Mouse (Mus musculus) MEL (cell line): Measurements from ENCODE around the gene Klhl42. TPM values are rescaled to one million over a fixed set of nuclear protein-coding genes. Genes with fewer than 3 reads are reported as not detected.

Experiments used
- DNase-seq: peaks from one replicate; pipeline ENCODE4 v3.0.0; 2011; ENCODE audit warnings: low read depth, low spot score
- H3K27ac ChIP-seq: 2 replicates; pipeline ENCODE4 v1.5.1; 2012; ENCODE audit warnings: low read depth, mild to moderate bottlenecking, control low read depth, low read length, moderate library complexity; ENCODE audit not compliant: control insufficient read depth
- H3K27me3 ChIP-seq, 2 experiments: fragments of 150-350 bp in 1 of 2; sonication (generic) in 1 of 2; 2 replicates each; pipeline ENCODE4 v1.6.1; 2012; ENCODE audit warnings: low read length in 2 of 2, mild to moderate bottlenecking in 2 of 2, improper control_type of control experiment in 1 of 2, moderate library complexity in 1 of 2; ENCODE audit not compliant: insufficient read depth in 2 of 2, control insufficient read depth in 1 of 2
- H3K36me3 ChIP-seq, 2 experiments: 2 replicates each; pipeline ENCODE4 v1.6.1; 2012 to 2014; ENCODE audit warnings: low read length in 2 of 2, improper control_type of control experiment in 1 of 2, inconsistent platforms in 1 of 2, mild to moderate bottlenecking in 1 of 2; ENCODE audit not compliant: insufficient read depth in 2 of 2, control insufficient read depth in 1 of 2
- H3K4me1 ChIP-seq, 2 experiments: fragments of 150-350 bp in 1 of 2; sonication (generic) in 1 of 2; 2 replicates each; pipeline ENCODE4 v1.6.1; 2012; ENCODE audit warnings: low read length in 2 of 2, improper control_type of control experiment in 1 of 2, mild to moderate bottlenecking in 1 of 2; ENCODE audit not compliant: insufficient read depth in 2 of 2, control insufficient read depth in 1 of 2
- H3K4me3 ChIP-seq, 2 experiments: fragments of 150-350 bp in 1 of 2; sonication (generic) in 1 of 2; 2 replicates each; pipeline ENCODE4 v1.5.1; 2012; ENCODE audit warnings: low read depth in 2 of 2, low read length in 2 of 2, mild to moderate bottlenecking in 2 of 2, moderate library complexity in 2 of 2, control low read depth in 1 of 2, improper control_type of control experiment in 1 of 2; ENCODE audit not compliant: control insufficient read depth in 1 of 2, insufficient read depth in 1 of 2
- H3K79me2 ChIP-seq: 2 replicates; pipeline ENCODE4 v1.6.1; 2012; ENCODE audit warnings: mild to moderate bottlenecking, low read length, moderate library complexity; ENCODE audit not compliant: control insufficient read depth, poor library complexity, insufficient read depth
- H3K9ac ChIP-seq: 2 replicates; pipeline ENCODE4 v1.6.1; 2012; ENCODE audit warnings: low read depth, mild to moderate bottlenecking, control low read depth, low read length, moderate library complexity; ENCODE audit not compliant: control insufficient read depth, poor library complexity, severe bottlenecking
- H3K9me3 ChIP-seq: fragments of 150-350 bp; sonication (generic); replicated peaks from 2 replicates; pipeline ENCODE4 v1.6.1; 2012; ENCODE audit warnings: mild to moderate bottlenecking, low read length, improper control_type of control experiment, moderate library complexity; ENCODE audit not compliant: insufficient read depth
- HCFC1 ChIP-seq: IDR thresholded peaks from 2 replicates; pipeline ENCODE4 v1.6.1; 2012; ENCODE audit warnings: low read depth, mild to moderate bottlenecking, inconsistent platforms, low read length, improper control_type of control experiment, moderate library complexity
- KAT2A ChIP-seq: conservative IDR thresholded peaks from 2 replicates; pipeline ENCODE4 v1.6.1; 2012; ENCODE audit warnings: low read depth, low read length, improper control_type of control experiment, inconsistent platforms
- MAZ ChIP-seq: IDR thresholded peaks from 2 replicates; pipeline ENCODE4 v1.6.1; 2012; ENCODE audit warnings: low read depth, mild to moderate bottlenecking, inconsistent platforms, low read length, improper control_type of control experiment
- MXI1 ChIP-seq: IDR thresholded peaks from 2 replicates; pipeline ENCODE4 v1.6.1; 2011; ENCODE audit warnings: mild to moderate bottlenecking, low read depth, low read length, improper control_type of control experiment
- MYC ChIP-seq: IDR thresholded peaks from 2 replicates; pipeline ENCODE4 v1.6.1; 2011; ENCODE audit warnings: low read depth, mild to moderate bottlenecking, low read length, improper control_type of control experiment, moderate library complexity
- NRF1 ChIP-seq: IDR thresholded peaks from 2 replicates; pipeline ENCODE4 v1.6.1; 2014; ENCODE audit warnings: low read depth, mild to moderate bottlenecking, inconsistent platforms, low read length, improper control_type of control experiment, moderate library complexity; ENCODE audit not compliant: poor library complexity, insufficient read depth, severe bottlenecking
- POLR2AphosphoS5 ChIP-seq: IDR thresholded peaks from 2 replicates; pipeline ENCODE4 v1.6.1; 2012; ENCODE audit warnings: low read depth, borderline replicate concordance, mild to moderate bottlenecking, inconsistent platforms, low read length, moderate library complexity, mixed read lengths
- TBP ChIP-seq: IDR thresholded peaks from 2 replicates; pipeline ENCODE4 v1.8.0; 2011; ENCODE audit warnings: low read depth, low read length, improper control_type of control experiment
- polyA plus RNA-seq, 2 experiments: library from polyadenylated mRNA; stranded (reverse) in 1 of 2; unstranded in 1 of 2; fragments of >175 nt in 1 of 2; fragments of >200 nt in 1 of 2; gene quantifications; 2 replicates each; pipeline versions ENCODE4 v1.2.1 to v1.2.4; 2012; ENCODE audit warnings: low replicate concordance in 2 of 2, low read depth in 1 of 2; ENCODE audit not compliant: insufficient read length in 2 of 2, insufficient read depth in 1 of 2, missing spikeins in 1 of 2
- total RNA-seq: library from RNA; depleted of rRNA; stranded (reverse); fragments of 300-350 nt; gene quantifications from 2 replicates; pipeline ENCODE4 v1.2.3, GENCODE M21; 2012

The Klhl42 gene
- total and polyA plus RNA-seq, 3 experiments, result 8.2 to 10.9 TPM; not detected in 1

GRCm38 (mm10) chr6:147088517-147088916 lies 2.7 kb upstream of the Klhl42 start (continued):
- TF ChIP-seq POLR2AphosphoS5, result no peak

GRCm38 (mm10) chr6:147090191-147090590 lies 988 bp upstream of the Klhl42 start:
- H3K9ac ChIP-seq, result no peak overlapping the region
- no peaks in the 10 kb centered on the region for H3K27me3 ChIP-seq
- peaks cover 7 to 24% of the 10 kb centered on the region in 2 experiments for H3K36me3 ChIP-seq
- peaks cover 8 to 29% of the 10 kb centered on the region in 2 experiments; a peak in 3 of 4 replicates for H3K4me1 ChIP-seq
- no peak overlapping the region for H3K4me3 ChIP-seq
- TF ChIP-seq TBP, result no peak
- TF ChIP-seq MAZ, result no peak
- TF ChIP-seq KAT2A, result no peak
- no peak for TF ChIP-seq MYC
- no peak for DNase-seq
- H3K9me3 ChIP-seq, result no peaks in the 10 kb centered on the region
- H3K27ac ChIP-seq, result no peak overlapping the region
- H3K79me2 ChIP-seq, result peaks cover 34% of the 10 kb centered on the region

- peaks cover 44% of the 10 kb centered on the region for H3K79me2 ChIP-seq
- no peaks in the 10 kb centered on the region for H3K27me3 ChIP-seq
- H3K4me3 ChIP-seq, result peak overlapping the region; percentile 69 to 77
- no peaks in the 10 kb centered on the region for H3K9me3 ChIP-seq
- peaks cover 7 to 22% of the 10 kb centered on the region in 2 experiments; a peak in 3 of 4 replicates for H3K4me1 ChIP-seq
- TF ChIP-seq MXI1 (no peak), MYC (peak; percentile 10; the same call in 1 of the 2 replicates)
- peak overlapping the region; percentile 90 for H3K9ac ChIP-seq
- H3K36me3 ChIP-seq, result peaks cover 10 to 22% of the 10 kb centered on the region in 2 experiments
- peak overlapping the region; percentile 60 for H3K27ac ChIP-seq
- DNase-seq, result peak; percentile 67
Observed at GRCm38 (mm10) chr6:147092136-147092535, 957 bp downstream of the Klhl42 start.

GRCm38 (mm10) chr6:147094771-147095170 lies 3.6 kb downstream of the Klhl42 start:
- no peak overlapping the region for H3K27ac ChIP-seq
- TF ChIP-seq NRF1, result no peak
- no peak for TF ChIP-seq HCFC1
- no peak for DNase-seq
- H3K9me3 ChIP-seq, result no peaks in the 10 kb centered on the region
- H3K79me2 ChIP-seq, result peaks cover 55% of the 10 kb centered on the region
- H3K9ac ChIP-seq, result no peak overlapping the region
- H3K27me3 ChIP-seq, result no peaks in the 10 kb centered on the region
- peaks cover 12 to 20% of the 10 kb centered on the region in 2 experiments for H3K36me3 ChIP-seq
- H3K4me1 ChIP-seq, result peaks cover 5 to 22% of the 10 kb centered on the region in 2 experiments; a peak in 3 of 4 replicates
- H3K4me3 ChIP-seq, result no peak overlapping the region; a peak in 1 of 4 replicates
